Mouse (Mus musculus) stomach, embryonic 15.5 days (tissue): ENCODE results near the gene Extl1. TPM values are rescaled to one million over a fixed set of nuclear protein-coding genes. Genes with fewer than 3 reads are reported as not detected.
A peak's percentile ranks its signal among the peaks of the same experiment; 100 is the strongest.

Experiments used
- ATAC-seq: fragments of 200-750 bp; cut with Nextera tagmentation; 2 replicates; pipeline ENCODE4 v1.8.0; 2017; ENCODE audit warnings: low read depth, moderate number of reproducible peaks, moderate TSS enrichment; ENCODE audit not compliant: insufficient read depth, low FRiP score
- H3K27ac ChIP-seq: fragments of 300-500 bp; sonication (generic); 2 replicates; pipeline ENCODE4 v1.5.1; 2015; ENCODE audit warnings: mild to moderate bottlenecking, inconsistent platforms
- H3K27me3 ChIP-seq: fragments of 300-500 bp; sonication (generic); replicated peaks from 2 replicates; pipeline ENCODE4 v1.6.1; 2015; ENCODE audit warnings: inconsistent platforms
- H3K36me3 ChIP-seq: fragments of 300-500 bp; sonication (generic); 2 replicates; pipeline ENCODE4 v1.6.1; 2015; ENCODE audit warnings: inconsistent platforms
- H3K4me1 ChIP-seq: fragments of 300-500 bp; sonication (generic); 2 replicates; pipeline ENCODE4 v1.6.1; 2015; ENCODE audit warnings: inconsistent platforms
- H3K4me2 ChIP-seq: fragments of 300-500 bp; sonication (generic); 2 replicates; pipeline ENCODE4 v1.6.1; 2015; ENCODE audit warnings: mild to moderate bottlenecking, inconsistent platforms
- H3K4me3 ChIP-seq: fragments of 300-500 bp; sonication (generic); replicated peaks from 2 replicates; pipeline ENCODE4 v1.5.1; 2015; ENCODE audit warnings: inconsistent platforms
- H3K9ac ChIP-seq: fragments of 300-500 bp; sonication (generic); 2 replicates; pipeline ENCODE4 v1.6.1; 2015; ENCODE audit warnings: inconsistent platforms
- H3K9me3 ChIP-seq: fragments of 300-500 bp; sonication (generic); 2 replicates; pipeline ENCODE4 v1.6.1; 2016; ENCODE audit warnings: inconsistent platforms
- WGBS: fragments of 180-500 bp; shearing (Covaris S2); methylation state at CpG from one replicate; pipeline ENCODE4 v1.1.7; 2015; 5-methylcytosine and 5-hydroxymethylcytosine counted together
- polyA plus RNA-seq: library from polyadenylated mRNA; unstranded; fragments of >200 nt; fragmentation: Nextera tagmentation; extraction: Ambion mirVana; gene quantifications from 2 replicates; pipeline ENCODE4 v1.2.1, GENCODE M21; 2015

Extl1 gene
- polyA plus RNA-seq, 1 experiment from 2014 or later, result 1.1 TPM

GRCm38 (mm10) chr4:134401856-134402570 is 18.4 kb upstream of the Extl1 start:
- 53% methylated on average over 16 of the region's 16 CpGs for WGBS
- H3K4me1 ChIP-seq, result peaks cover 36% of the 10 kb centered on the region
- no peak for ATAC-seq
- no peaks in the 10 kb centered on the region for H3K36me3 ChIP-seq
- no peaks in the 10 kb centered on the region for H3K27me3 ChIP-seq
- H3K4me2 ChIP-seq, result peak overlapping the region; percentile 81
- peak overlapping the region; percentile 52; the same call in 1 of the 2 replicates for H3K27ac ChIP-seq
- H3K9ac ChIP-seq, result no peak overlapping the region
- no peaks in the 10 kb centered on the region for H3K9me3 ChIP-seq
- peak overlapping the region; percentile 36 for H3K4me3 ChIP-seq

- WGBS, result 4% methylated on average over 19 of the region's 19 CpGs
- H3K9ac ChIP-seq, result peak overlapping the region; percentile 12; the same call in 1 of the 2 replicates
- H3K27ac ChIP-seq, result peak overlapping the region; percentile 52
These were observed 17.6 kb upstream of the Extl1 start for GRCm38 (mm10) chr4:134401181-134401661.

GRCm38 (mm10) chr4:134400206-134400605 is 16.6 kb upstream of the Extl1 start:
- 26% methylated on average over 5 of the region's 5 CpGs for WGBS
- Histone ChIP-seq H3K27me3 (no peaks in the 10 kb centered on the region), H3K27ac (no peak overlapping the region), H3K9me3 (no peaks in the 10 kb centered on the region), H3K4me1 (peaks cover 37% of the 10 kb centered on the region), H3K4me2 (no peak overlapping the region), H3K9ac (no peak overlapping the region), H3K4me3 (no peak overlapping the region), H3K36me3 (no peaks in the 10 kb centered on the region)
- no peak for ATAC-seq

More at GRCm38 (mm10) chr4:134401181-134401661, 17.6 kb upstream of the Extl1 start:
- peak overlapping the region; percentile 81 for H3K4me2 ChIP-seq
- no peaks in the 10 kb centered on the region for H3K27me3 ChIP-seq
- ATAC-seq, result peak; percentile 68; the same call in 1 of the 2 replicates
- H3K4me1 ChIP-seq, result peaks cover 37% of the 10 kb centered on the region
- H3K36me3 ChIP-seq, result no peaks in the 10 kb centered on the region
- H3K9me3 ChIP-seq, result no peaks in the 10 kb centered on the region
- peak overlapping the region; percentile 36 for H3K4me3 ChIP-seq

- H3K36me3 ChIP-seq, result no peaks in the 10 kb centered on the region
- peak overlapping the region; percentile 91; the same call in 1 of the 2 replicates for H3K27ac ChIP-seq
- no peak for ATAC-seq
- WGBS, result 90% methylated on average over 9 of the region's 9 CpGs
- H3K4me2 ChIP-seq, result peak overlapping the region; percentile 83
- H3K4me1 ChIP-seq, result peaks cover 25% of the 10 kb centered on the region
- no peaks in the 10 kb centered on the region for H3K9me3 ChIP-seq
- no peaks in the 10 kb centered on the region for H3K27me3 ChIP-seq
- H3K4me3 ChIP-seq, result peak overlapping the region; percentile 59; the same call in 1 of the 2 replicates
- no peak overlapping the region for H3K9ac ChIP-seq
These were observed 14.1 kb upstream of the Extl1 start for GRCm38 (mm10) chr4:134397732-134398131.

- Histone ChIP-seq H3K4me1 (peaks cover 23% of the 10 kb centered on the region), H3K4me3 (peak overlapping the region; percentile 59), H3K36me3 (no peaks in the 10 kb centered on the region), H3K9ac (no peak overlapping the region), H3K27me3 (no peaks in the 10 kb centered on the region), H3K4me2 (peak overlapping the region; percentile 83), H3K27ac (peak overlapping the region; percentile 91), H3K9me3 (no peaks in the 10 kb centered on the region)
- WGBS, result 19% methylated on average over 7 of the region's 7 CpGs
- ATAC-seq, result no peak
These were observed 13.5 kb upstream of the Extl1 start for GRCm38 (mm10) chr4:134397121-134397520.

- WGBS, result under 1% methylated on average over 31 of the region's 31 CpGs
- ATAC-seq, result peak; percentile 98
- no peaks in the 10 kb centered on the region for H3K9me3 ChIP-seq
- no peaks in the 10 kb centered on the region for H3K36me3 ChIP-seq
- H3K4me3 ChIP-seq, result peak within 1 kb of the TSS; percentile 59
- no peaks in the 10 kb centered on the region for H3K27me3 ChIP-seq
- peak within 1 kb of the TSS; percentile 83 for H3K4me2 ChIP-seq
- peak within 1 kb of the TSS; percentile 42; the same call in 1 of the 2 replicates for H3K9ac ChIP-seq
- H3K4me1 ChIP-seq, result peaks cover 16% of the 10 kb centered on the region
- peak within 1 kb of the TSS; percentile 91 for H3K27ac ChIP-seq
These were observed 12.6 kb upstream of the Extl1 start, which contains the start of gene Pafah2 for GRCm38 (mm10) chr4:134395977-134396825. TSS of gene Pafah2 (plus strand) at chr4:134396320.

- Histone ChIP-seq H3K9ac (no peak overlapping the region), H3K4me1 (peaks cover 10% of the 10 kb centered on the region; the same call in 1 of the 2 replicates), H3K4me3 (no peak overlapping the region), H3K27ac (no peak overlapping the region), H3K4me2 (no peak overlapping the region), H3K36me3 (no peaks in the 10 kb centered on the region), H3K27me3 (no peaks in the 10 kb centered on the region), H3K9me3 (no peaks in the 10 kb centered on the region)
- WGBS, result 89% methylated on average over 7 of the region's 7 CpGs
- no peak for ATAC-seq
These were observed 11.5 kb upstream of the Extl1 start for GRCm38 (mm10) chr4:134395142-134395541.

- H3K9ac ChIP-seq, result no peak overlapping the region
- no peaks in the 10 kb centered on the region for H3K9me3 ChIP-seq
- H3K36me3 ChIP-seq, result no peaks in the 10 kb centered on the region
- H3K27ac ChIP-seq, result no peak overlapping the region
- peaks cover 10% of the 10 kb centered on the region; the same call in 1 of the 2 replicates for H3K4me1 ChIP-seq
- 24% methylated on average over 12 of the region's 12 CpGs for WGBS
- H3K4me2 ChIP-seq, result no peak overlapping the region
- no peak overlapping the region for H3K4me3 ChIP-seq
- H3K27me3 ChIP-seq, result no peaks in the 10 kb centered on the region
- no peak for ATAC-seq
These were observed 9.4 kb upstream of the Extl1 start for GRCm38 (mm10) chr4:134393026-134393425.

- Histone ChIP-seq H3K4me1 (peaks cover 7% of the 10 kb centered on the region; the same call in 1 of the 2 replicates), H3K36me3 (no peaks in the 10 kb centered on the region), H3K27ac (no peak overlapping the region), H3K27me3 (no peaks in the 10 kb centered on the region), H3K9me3 (no peaks in the 10 kb centered on the region), H3K9ac (no peak overlapping the region), H3K4me2 (0 out of 2 replicates have a peak overlapping the region, but pooled peaks have one; percentile 16), H3K4me3 (no peak overlapping the region)
- 19% methylated on average over 8 of the region's 8 CpGs for WGBS
- ATAC-seq, result no peak
These were observed 8.9 kb upstream of the Extl1 start for GRCm38 (mm10) chr4:134392595-134392994.

GRCm38 (mm10) chr4:134391636-134392035 is 8.0 kb upstream of the Extl1 start:
- H3K4me1 ChIP-seq, result peaks cover 4% of the 10 kb centered on the region; the same call in 1 of the 2 replicates
- no peaks in the 10 kb centered on the region for H3K9me3 ChIP-seq
- 85% methylated on average over 1 of the region's 1 CpGs for WGBS
- ATAC-seq, result no peak
- no peak overlapping the region for H3K9ac ChIP-seq
- H3K4me3 ChIP-seq, result no peak overlapping the region
- no peak overlapping the region for H3K4me2 ChIP-seq
- H3K27ac ChIP-seq, result no peak overlapping the region
- H3K36me3 ChIP-seq, result no peaks in the 10 kb centered on the region
- no peaks in the 10 kb centered on the region for H3K27me3 ChIP-seq

- Histone ChIP-seq H3K27ac (no peak overlapping the region), H3K9me3 (no peaks in the 10 kb centered on the region), H3K4me3 (no peak overlapping the region), H3K27me3 (no peaks in the 10 kb centered on the region), H3K4me1 (peaks cover 4% of the 10 kb centered on the region; the same call in 1 of the 2 replicates), H3K9ac (no peak overlapping the region), H3K36me3 (no peaks in the 10 kb centered on the region), H3K4me2 (no peak overlapping the region)
- ATAC-seq, result no peak
- WGBS, result 13% methylated on average over 5 of the region's 5 CpGs
These were observed 4.7 kb upstream of the Extl1 start for GRCm38 (mm10) chr4:134388397-134388796.
